Mouse (Mus musculus): ENCODE results near the gene Pctp.

DNA sequence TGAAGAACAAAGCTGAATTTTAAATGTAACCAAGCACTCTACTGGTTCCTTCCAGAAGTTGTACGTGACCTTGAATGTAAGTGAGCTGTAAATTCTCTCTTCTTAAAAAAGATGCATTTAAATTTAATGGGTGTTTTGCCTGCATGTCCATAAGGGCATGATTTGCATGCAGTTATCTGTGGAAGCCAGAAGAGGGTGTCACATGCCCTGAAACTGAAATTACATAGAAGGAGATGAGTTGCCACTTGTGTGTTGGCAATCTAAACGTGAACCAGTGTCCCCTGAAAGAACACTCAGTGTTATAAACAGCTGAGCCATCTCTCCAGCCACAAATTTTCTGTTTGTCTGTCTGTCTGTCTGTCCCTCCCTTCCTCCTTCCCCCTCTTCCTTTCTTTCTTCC, 19.8 kb downstream of the Pctp start:
- TF ChIP-seq CTCF (IDR thresholded peaks at IDR 0.05; ENCODE audit: borderline replicate concordance, extremely low read depth, insufficient read depth, insufficient read length) = no peak
- no peak for TF ChIP-seq POLR2A (IDR thresholded peaks at IDR 0.05; ENCODE audit: borderline replicate concordance, extremely low read depth, insufficient read depth, insufficient read length, poor library complexity, severe bottlenecking)
